Mouse (Mus musculus) hindbrain, postnatal 0 days (tissue): ENCODE measurements around the gene Tead3. TPM values are rescaled to one million over a fixed set of nuclear protein-coding genes. Genes with fewer than 3 reads are reported as not detected.

ENCODE experiments used
- ATAC-seq: fragments of 200-750 bp; cut with Nextera tagmentation; 2 replicates; pipeline ENCODE4 v1.8.0; 2017; ENCODE audit warnings: mild to moderate bottlenecking, moderate TSS enrichment, moderate library complexity
- DNase-seq: peaks from one replicate; pipeline ENCODE4 v3.0.0-alpha.2; 2015; ENCODE audit warnings: low spot score
- H3K27ac ChIP-seq: fragments of 300-500 bp; sonication (generic); 2 replicates; pipeline ENCODE4 v1.5.1; 2014; ENCODE audit warnings: mild to moderate bottlenecking
- H3K27me3 ChIP-seq: fragments of 300-500 bp; sonication (generic); 2 replicates; pipeline ENCODE4 v1.6.1; 2014; ENCODE audit warnings: low read length, mixed read lengths; ENCODE audit not compliant: insufficient read depth
- H3K36me3 ChIP-seq: fragments of 300-500 bp; sonication (generic); 2 replicates; pipeline ENCODE4 v1.6.1; 2014; ENCODE audit warnings: low read length, mixed read lengths; ENCODE audit not compliant: insufficient read depth
- H3K4me1 ChIP-seq: fragments of 300-500 bp; sonication (generic); 2 replicates; pipeline ENCODE4 v1.6.1; 2014; ENCODE audit warnings: antibody characterized with exemption, low read length, mixed read lengths; ENCODE audit not compliant: insufficient read depth
- H3K4me2 ChIP-seq: fragments of 300-500 bp; sonication (generic); 2 replicates; pipeline ENCODE4 v1.6.1; 2014; ENCODE audit warnings: low read depth, mild to moderate bottlenecking, low read length, moderate library complexity, mixed read lengths
- H3K4me3 ChIP-seq: fragments of 300-500 bp; sonication (generic); 2 replicates; pipeline ENCODE4 v1.5.1; 2014; ENCODE audit warnings: low read length
- H3K9ac ChIP-seq: fragments of 300-500 bp; sonication (generic); replicated peaks from 2 replicates; pipeline ENCODE4 v1.6.1; 2014; ENCODE audit warnings: mild to moderate bottlenecking, low read length, moderate library complexity, mixed read lengths
- H3K9me3 ChIP-seq: fragments of 300-500 bp; sonication (generic); 2 replicates; pipeline ENCODE4 v1.6.1; 2016; ENCODE audit warnings: low read length, mixed read lengths
- CTCF ChIP-seq: IDR thresholded peaks from 2 replicates; pipeline ENCODE4 v1.5.1; 2016; ENCODE audit warnings: antibody characterized with exemption, control low read depth, low read depth
- WGBS: fragments of 180-500 bp; shearing (Covaris S2); extraction: QIAGEN DNeasy Blood & Tissue Kit; methylation state at CpG from one replicate; pipeline ENCODE4 v1.1.7; 2014; 5-methylcytosine and 5-hydroxymethylcytosine counted together
- polyA plus RNA-seq: library from polyadenylated mRNA; unstranded; fragments of >200 nt; fragmentation: Nextera tagmentation; extraction: Ambion mirVana; gene quantifications from 2 replicates; pipeline ENCODE4 v1.2.1, GENCODE M21; 2015
- total RNA-seq: library from RNA; depleted of rRNA; stranded (reverse); fragments of >200 nt; gene quantifications from 2 replicates; pipeline ENCODE4 v1.2.3, GENCODE M21; 2014

Tead3 gene
- total and polyA plus RNA-seq, 2 experiments from 2014 or later: 1.7 to 9.4 TPM

- H3K9ac ChIP-seq: no peak overlapping the region
Measured at GRCm38 (mm10) chr17:28344050-28344607, 6.5 kb downstream of the Tead3 start.

GRCm38 (mm10) chr17:28341091-28341490 is 9.5 kb downstream of the Tead3 start:
- Histone ChIP-seq H3K4me1 (peaks cover 5% of the 10 kb centered on the region), H3K4me2 (peak overlapping the region; percentile 50), H3K9me3 (no peaks in the 10 kb centered on the region), H3K27me3 (no peaks in the 10 kb centered on the region), H3K27ac (no peak overlapping the region), H3K4me3 (peak overlapping the region; percentile 12), H3K36me3 (no peaks in the 10 kb centered on the region), H3K9ac (peak overlapping the region; percentile 35)
- no peak for TF ChIP-seq CTCF
- DNase-seq: peak; percentile 87
- 8% methylated on average over 25 of the region's 26 CpGs for WGBS
- peak; percentile 86 for ATAC-seq

More at GRCm38 (mm10) chr17:28344050-28344607, 6.5 kb downstream of the Tead3 start:
- H3K4me1 ChIP-seq: peaks cover 5% of the 10 kb centered on the region
- H3K36me3 ChIP-seq: no peaks in the 10 kb centered on the region
- no peak for TF ChIP-seq CTCF
- WGBS: 29% methylated on average over 4 of the region's 4 CpGs
- no peak for ATAC-seq
- H3K4me2 ChIP-seq: no peak overlapping the region
- no peak overlapping the region for H3K27ac ChIP-seq
- DNase-seq: no peak
- no peaks in the 10 kb centered on the region for H3K27me3 ChIP-seq
- no peak overlapping the region for H3K4me3 ChIP-seq
- H3K9me3 ChIP-seq: no peaks in the 10 kb centered on the region

GRCm38 (mm10) chr17:28340578-28340977 is 10.0 kb downstream of the Tead3 start:
- H3K4me1 ChIP-seq: peaks cover 5% of the 10 kb centered on the region
- no peak overlapping the region; the same call in 1 of the 2 replicates for H3K4me2 ChIP-seq
- no peak overlapping the region; the same call in 1 of the 2 replicates for H3K4me3 ChIP-seq
- H3K36me3 ChIP-seq: no peaks in the 10 kb centered on the region
- TF ChIP-seq CTCF: no peak
- H3K9me3 ChIP-seq: no peaks in the 10 kb centered on the region
- no peak for DNase-seq
- H3K9ac ChIP-seq: peak overlapping the region; percentile 35
- 0 out of 2 replicates have a peak, but pooled peaks have one; percentile 2 for ATAC-seq
- WGBS: 74% methylated on average over 7 of the region's 7 CpGs
- H3K27me3 ChIP-seq: no peaks in the 10 kb centered on the region
- no peak overlapping the region for H3K27ac ChIP-seq

- no peaks in the 10 kb centered on the region for H3K36me3 ChIP-seq
- 89% methylated on average over 7 of the region's 7 CpGs for WGBS
- no peaks in the 10 kb centered on the region for H3K27me3 ChIP-seq
- ATAC-seq (no peak), DNase-seq (no peak)
- H3K27ac ChIP-seq: no peak overlapping the region
- no peak overlapping the region for H3K9ac ChIP-seq
- TF ChIP-seq CTCF: no peak
- no peak overlapping the region for H3K4me3 ChIP-seq
- peaks cover 5% of the 10 kb centered on the region for H3K4me1 ChIP-seq
- no peak overlapping the region for H3K4me2 ChIP-seq
- no peaks in the 10 kb centered on the region for H3K9me3 ChIP-seq
Measured at GRCm38 (mm10) chr17:28337547-28337946, 13.1 kb downstream of the Tead3 start.

- 78% methylated on average over 10 of the region's 10 CpGs for WGBS
- Histone ChIP-seq H3K27me3 (no peaks in the 10 kb centered on the region), H3K9me3 (no peaks in the 10 kb centered on the region), H3K4me1 (no peaks in the 10 kb centered on the region; the same call in 1 of the 2 replicates), H3K36me3 (peaks cover 9% of the 10 kb centered on the region; the same call in 1 of the 2 replicates), H3K27ac (no peak overlapping the region), H3K4me2 (no peak overlapping the region), H3K9ac (no peak overlapping the region), H3K4me3 (no peak overlapping the region)
- no peak for ATAC-seq
- DNase-seq: no peak
- no peak for TF ChIP-seq CTCF
Measured at GRCm38 (mm10) chr17:28335267-28335666, 15.3 kb downstream of the Tead3 start.

- TF ChIP-seq CTCF: no peak; the same call in 1 of the 2 replicates
- peaks cover 15% of the 10 kb centered on the region for H3K36me3 ChIP-seq
- DNase-seq (no peak), ATAC-seq (no peak)
- no peak overlapping the region for H3K4me3 ChIP-seq
- H3K9ac ChIP-seq: no peak overlapping the region
- no peak overlapping the region for H3K27ac ChIP-seq
- WGBS: 73% methylated on average over 31 of the region's 31 CpGs
- H3K27me3 ChIP-seq: no peaks in the 10 kb centered on the region
- peaks cover 10% of the 10 kb centered on the region for H3K4me1 ChIP-seq
- H3K4me2 ChIP-seq: peak overlapping the region; percentile 23; the same call in 1 of the 2 replicates
- no peaks in the 10 kb centered on the region for H3K9me3 ChIP-seq
Measured at GRCm38 (mm10) chr17:28332915-28333546, 17.6 kb downstream of the Tead3 start.
